Mouse (Mus musculus) C2C12 (cell line): ENCODE data around the gene Ntf3.

Experiments used
- CEBPB ChIP-seq: IDR thresholded peaks from one replicate; pipeline ENCODE4 v1.6.1; 2011; ENCODE audit warnings: low read depth, mild to moderate bottlenecking, control low read depth, moderate library complexity
- CTCF ChIP-seq: IDR thresholded peaks from one replicate; pipeline ENCODE4 v1.5.1; 2011; ENCODE audit not compliant: control insufficient read depth, insufficient read depth, insufficient read length
- MAX ChIP-seq: IDR thresholded peaks from one replicate; pipeline ENCODE4 v1.6.1; 2011; ENCODE audit warnings: mild to moderate bottlenecking, control low read depth
- MYOG ChIP-seq: IDR thresholded peaks from one replicate; pipeline ENCODE4 v1.6.1; 2011; ENCODE audit not compliant: control insufficient read depth, insufficient read length; ENCODE audit errors: extremely low read depth
- USF1 ChIP-seq: IDR thresholded peaks from one replicate; pipeline ENCODE4 v1.6.1; 2011; ENCODE audit warnings: low read depth, mild to moderate bottlenecking, control low read depth, moderate library complexity

- TF ChIP-seq CTCF: no peak
- no peak for TF ChIP-seq MYOG
- TF ChIP-seq MAX: no peak
- no peak for TF ChIP-seq CEBPB
- no peak for TF ChIP-seq USF1
These were observed 25.7 kb downstream of the Ntf3 start for GRCm38 (mm10) chr6:126140961-126141360.
